Mouse (Mus musculus) induced T-regulatory cell, adult 2 months (primary cell): ENCODE measurements around the gene Pla2g15.
A peak's percentile ranks its signal among the peaks of the same experiment; 100 is the strongest.

ENCODE experiments used
- DNase-seq: peaks from one replicate; pipeline ENCODE4 v3.0.0-alpha.2; 2012; ENCODE audit warnings: low read depth

Gene Pla2g15

DNA sequence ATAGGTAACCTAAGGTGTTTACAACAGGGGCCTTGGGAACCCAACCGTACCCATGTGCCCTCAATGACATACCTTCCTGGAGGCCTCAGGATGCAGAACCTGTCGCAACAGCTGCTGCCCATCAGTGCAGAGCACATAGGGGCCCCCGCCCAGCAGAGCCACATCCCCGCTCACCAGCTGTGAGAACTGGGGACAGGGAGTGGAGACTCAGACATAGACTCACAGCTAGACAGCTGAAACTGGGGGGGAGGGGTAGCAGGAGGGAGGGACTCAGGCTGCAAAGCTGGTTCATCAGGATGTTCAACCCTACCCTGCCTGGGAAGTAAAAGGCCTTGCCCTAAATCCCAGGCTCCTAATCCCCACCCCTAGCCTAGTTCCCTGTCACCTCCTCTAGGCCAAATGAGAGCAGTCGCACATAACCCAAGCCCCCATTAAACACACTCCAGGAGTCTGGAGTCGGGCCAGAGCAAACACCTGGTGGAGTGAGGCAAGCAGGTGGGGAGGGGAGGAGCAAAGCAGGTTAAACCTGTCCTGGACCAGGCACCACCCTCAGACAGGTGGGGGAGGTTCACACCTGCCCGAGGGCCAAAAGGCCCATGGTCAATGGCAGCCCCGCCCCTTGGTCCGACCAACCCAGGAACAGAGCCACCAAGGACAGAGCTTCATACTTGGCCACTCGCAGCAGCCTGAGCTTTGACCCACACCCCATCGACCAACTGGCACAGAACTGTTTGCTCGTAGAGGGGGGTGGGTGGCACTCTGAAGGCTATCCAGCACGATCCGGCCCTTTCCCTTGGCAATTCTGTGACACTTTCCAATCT lies 15.2 kb upstream of the Pla2g15 start:
- DNase-seq = peak; percentile 35

DNA sequence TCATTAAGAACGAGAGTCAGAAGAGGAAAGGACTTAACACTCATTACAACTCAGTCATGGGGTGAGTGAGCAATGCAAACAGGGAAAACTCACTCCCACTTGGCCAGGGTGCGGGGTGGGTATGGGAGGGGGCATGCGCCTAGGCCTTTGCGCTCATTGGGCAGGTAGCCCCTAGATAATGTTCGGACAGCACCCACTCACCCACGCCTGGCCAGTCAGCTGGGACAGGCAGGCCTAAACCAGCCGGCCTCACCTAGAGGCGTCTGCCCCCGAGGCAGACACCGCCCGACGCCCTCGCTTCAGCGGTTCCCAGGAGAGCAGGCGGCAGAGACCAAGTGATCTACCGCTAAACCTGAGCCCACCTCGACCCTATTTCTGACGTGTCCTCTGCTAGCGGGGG lies 14.5 kb upstream of the Pla2g15 start:
- DNase-seq = peak; percentile 30

DNA sequence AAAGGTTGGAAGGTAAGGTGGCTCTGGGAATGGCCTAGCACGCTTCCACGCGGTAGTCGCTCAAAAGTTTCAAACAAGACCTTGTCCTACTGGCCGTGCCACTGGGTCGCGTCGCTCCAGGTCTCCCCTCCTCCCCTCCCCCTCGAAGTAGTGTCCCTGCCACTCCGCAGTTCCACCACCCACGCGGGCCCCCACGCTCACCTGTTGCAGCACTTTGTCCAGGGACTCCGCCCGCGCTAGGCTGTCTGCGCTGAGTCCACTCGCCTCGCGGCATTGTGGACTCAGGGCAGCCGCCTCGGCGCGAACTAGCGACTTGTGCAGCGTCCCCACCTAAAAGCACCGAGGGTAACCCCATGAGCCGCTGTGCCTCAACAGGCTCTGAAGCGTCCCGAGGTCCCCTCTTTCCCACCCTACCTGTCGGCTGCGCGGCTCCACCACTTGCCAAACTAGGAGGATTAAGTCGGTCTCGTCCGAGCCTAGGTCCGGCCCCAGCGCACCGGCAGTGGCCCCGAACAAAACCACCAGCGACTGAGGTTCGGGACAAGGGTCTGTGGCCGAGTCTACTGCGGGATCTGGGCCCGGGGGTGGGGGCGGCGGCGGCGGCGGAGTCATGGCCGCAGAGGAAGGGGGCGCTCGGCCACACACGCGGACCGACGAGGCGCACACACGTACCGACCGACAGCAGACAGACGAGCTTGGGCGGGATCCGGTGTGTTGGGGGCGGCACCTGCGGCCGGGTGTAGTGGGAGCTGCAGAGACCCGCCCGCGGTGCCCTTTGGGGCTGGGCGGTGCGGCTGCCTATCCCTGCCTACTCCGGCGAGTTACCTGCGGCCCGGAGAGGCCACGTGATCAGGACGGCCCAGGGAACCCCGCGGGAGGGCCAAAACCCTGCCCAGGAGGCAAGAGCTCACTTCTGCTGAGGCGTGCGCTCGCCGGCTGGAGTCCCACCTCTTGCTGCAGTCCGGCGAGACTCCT lies 13.8 kb upstream of the Pla2g15 start, which contains the start of gene Esrp2:
Gene Esrp2, minus strand, starts transcription at position 819 of the 975 bp plus-strand sequence.
- peak; percentile 73 for DNase-seq

DNA sequence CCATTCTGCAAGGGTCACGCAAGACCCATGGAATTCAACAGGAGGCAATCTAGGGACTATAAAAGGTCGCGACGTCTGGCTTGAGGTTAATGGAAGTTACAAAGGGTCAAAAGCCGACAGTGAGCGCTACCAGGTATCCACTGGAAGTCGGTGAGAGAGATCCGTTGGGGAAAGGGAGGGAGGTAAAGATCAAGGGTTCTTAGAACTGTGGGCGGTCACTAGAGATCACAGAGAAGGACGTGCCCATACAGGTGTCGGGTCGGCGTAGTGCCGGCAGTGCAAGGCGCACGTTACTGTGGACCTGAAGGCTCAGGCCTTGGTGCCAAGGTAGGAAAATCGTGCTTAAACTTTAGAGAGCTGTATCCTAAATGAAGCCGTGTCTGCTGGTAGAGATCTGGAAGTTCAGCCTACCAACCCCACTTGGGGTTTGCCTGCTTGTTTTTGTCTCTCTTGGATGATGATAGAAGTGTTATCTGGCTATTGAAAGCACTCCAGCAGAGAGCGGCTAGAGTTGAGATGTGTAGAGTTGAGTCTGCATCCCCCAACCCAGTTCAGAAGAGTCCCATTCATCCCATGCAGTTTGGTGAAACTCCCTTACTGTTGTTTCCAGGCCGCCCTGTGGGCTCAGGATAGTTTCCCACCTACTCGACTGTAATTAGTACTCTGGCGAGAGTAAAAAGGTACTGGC lies 12.8 kb upstream of the Pla2g15 start:
- peak; percentile 51 for DNase-seq

DNA sequence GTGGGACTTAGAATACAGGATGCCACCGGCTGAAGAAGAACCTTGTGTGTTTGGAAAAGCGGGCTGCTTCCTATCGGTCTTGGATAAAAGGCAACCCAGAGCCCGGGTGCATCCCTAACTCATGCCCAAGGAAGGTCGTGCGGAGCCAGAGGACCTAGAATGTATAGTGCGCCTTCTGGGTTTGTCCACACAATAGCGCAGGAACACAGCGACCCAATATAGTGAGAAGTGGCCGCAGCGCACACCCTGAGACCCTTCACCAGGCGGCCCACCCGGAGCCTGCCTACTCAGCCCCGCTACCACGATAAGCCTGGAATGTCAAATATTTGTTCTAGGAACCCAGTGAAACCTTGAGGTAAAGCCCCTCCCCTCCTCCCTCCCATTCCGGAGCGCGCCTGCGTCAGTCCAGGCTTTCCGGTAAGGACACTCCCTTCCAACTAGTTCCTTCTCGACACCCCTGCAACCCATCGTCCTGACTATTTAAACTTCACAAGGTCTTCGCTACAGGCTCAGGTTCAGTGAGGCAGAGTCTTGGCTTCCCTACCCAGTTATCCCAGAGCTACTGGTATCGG lies 12.2 kb upstream of the Pla2g15 start:
- peak; percentile 62 for DNase-seq

DNA sequence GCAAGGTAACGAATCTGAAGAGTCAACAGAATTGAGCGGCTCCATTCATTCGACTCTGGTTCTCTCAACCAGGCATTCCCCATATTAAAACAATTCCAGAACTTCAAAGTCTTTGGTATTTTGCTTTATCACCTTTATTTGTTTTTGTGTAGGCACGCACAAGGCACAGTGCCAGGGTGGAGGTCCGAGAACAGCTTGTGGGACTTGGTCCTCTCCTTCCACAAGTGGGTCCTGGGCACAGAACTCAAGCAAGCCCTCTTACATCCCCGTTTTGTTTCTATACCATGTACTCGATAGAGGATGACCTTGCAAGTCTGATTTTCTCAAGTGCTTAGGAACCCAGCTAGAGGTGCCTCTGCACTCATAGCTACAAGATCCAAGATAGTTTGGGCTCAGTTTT lies 11.6 kb upstream of the Pla2g15 start:
- no peak for DNase-seq

DNA sequence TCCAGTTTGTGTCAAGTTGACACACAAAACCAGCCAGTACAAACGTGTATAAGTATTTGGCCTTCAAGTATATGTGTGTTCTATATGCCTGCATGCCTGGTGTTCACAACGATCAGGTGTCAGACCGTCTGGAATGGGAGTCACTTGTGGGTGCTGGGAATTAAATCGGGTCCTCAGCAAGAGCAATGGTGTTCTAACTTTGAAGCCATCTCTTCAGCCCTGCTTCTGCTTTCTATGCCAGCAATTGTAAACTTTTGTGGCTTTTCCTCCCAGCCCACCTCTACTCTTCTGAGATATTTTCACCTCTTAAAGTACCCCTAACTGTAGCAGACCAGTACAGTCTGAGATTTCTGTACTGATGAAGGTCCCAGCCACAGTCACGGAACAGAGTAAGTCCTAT lies 10.0 kb upstream of the Pla2g15 start:
- no peak for DNase-seq

- DNase-seq = peak; percentile 94
Measured at GRCm38 (mm10) chr8:106140769-106141168, 9.4 kb upstream of the Pla2g15 start.

GRCm38 (mm10) chr8:106145331-106145730 lies 4.9 kb upstream of the Pla2g15 start:
- DNase-seq = no peak

- no peak for DNase-seq
Measured at GRCm38 (mm10) chr8:106146014-106146413, 4.2 kb upstream of the Pla2g15 start.

DNA sequence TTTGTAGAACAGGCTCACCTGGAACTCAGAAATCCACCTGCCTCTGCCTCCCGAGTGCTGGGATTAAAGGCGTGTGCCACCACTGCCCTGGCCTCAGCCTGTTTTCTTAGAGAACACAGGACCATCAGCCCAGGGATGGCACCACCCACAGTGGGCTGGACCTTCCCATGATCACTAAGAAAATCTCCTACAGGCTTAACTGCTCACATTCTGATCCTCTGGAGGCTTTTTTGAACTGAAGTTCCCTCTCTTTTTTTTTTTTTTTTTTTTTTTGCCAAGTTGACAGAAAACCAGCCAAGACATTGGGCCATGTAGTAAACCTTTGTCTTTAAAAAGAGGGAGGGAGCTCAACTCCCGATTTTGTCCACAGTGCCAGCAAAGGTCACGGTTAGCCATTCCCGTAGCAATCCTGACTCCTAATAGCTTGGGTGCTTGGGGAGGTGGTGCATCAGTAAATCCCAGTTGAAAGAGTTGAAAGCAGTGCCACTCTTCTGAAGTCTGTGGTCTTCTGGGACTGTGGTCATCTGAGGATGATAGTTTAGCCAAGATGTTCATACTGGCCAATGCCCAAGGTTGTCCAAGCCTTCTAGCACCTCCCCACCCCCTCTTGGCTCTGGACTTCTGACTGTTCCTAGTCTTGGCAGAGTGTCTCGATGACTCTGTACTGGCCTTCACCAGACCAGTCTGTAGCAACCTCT lies 2.2 kb upstream of the Pla2g15 start:
- no peak for DNase-seq

- DNase-seq = no peak
Measured at GRCm38 (mm10) chr8:106149025-106149424, 1.2 kb upstream of the Pla2g15 start.

- no peak for DNase-seq
Measured at GRCm38 (mm10) chr8:106150653-106151000, 428 bp downstream of the Pla2g15 start.

DNA sequence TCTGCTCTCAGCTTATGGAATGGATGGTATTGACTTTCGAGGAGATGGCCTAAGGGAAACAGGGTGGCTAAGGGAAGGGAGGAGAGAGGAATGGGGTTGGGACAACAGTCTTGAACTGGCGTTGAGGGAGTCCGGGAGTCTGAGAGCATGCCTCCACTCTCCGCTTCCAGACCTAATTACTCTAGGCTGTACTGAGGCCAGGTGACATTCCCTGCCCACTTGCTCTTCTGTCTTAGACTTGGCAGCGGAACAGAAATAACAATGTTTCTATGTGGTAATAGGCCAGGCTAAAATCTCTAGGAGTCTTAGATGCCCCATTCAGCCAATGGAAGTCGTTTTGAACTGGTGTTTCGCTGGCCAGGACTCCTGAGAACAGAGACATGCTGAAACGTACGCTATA lies 842 bp downstream of the Pla2g15 start:
- DNase-seq = no peak

- no peak for DNase-seq
Measured at GRCm38 (mm10) chr8:106152876-106153275, 2.7 kb downstream of the Pla2g15 start.

DNA sequence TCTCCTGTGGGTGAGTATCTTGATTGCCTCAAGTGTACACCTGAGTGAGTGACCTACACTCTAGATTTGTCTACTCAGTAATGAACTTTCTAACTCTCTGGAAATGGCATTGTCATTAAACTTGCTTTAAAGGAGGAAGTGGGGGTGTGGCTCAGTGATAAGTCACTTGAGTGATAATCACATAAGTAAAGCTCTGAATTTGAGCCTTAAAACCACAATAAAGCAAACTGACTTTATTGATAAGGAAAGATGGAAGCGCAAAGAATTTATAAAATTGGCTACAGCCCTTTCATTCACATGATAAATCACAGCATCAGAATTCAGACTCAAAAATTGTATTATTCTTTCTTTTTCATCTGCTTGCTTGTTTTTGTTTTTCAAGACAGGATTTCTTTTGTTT lies 7.2 kb downstream of the Pla2g15 start:
- DNase-seq = no peak

GRCm38 (mm10) chr8:106158381-106158780 lies 8.2 kb downstream of the Pla2g15 start:
- DNase-seq = no peak

- DNase-seq = no peak
Measured at GRCm38 (mm10) chr8:106159876-106160275, 9.7 kb downstream of the Pla2g15 start.

- DNase-seq = no peak
Measured at GRCm38 (mm10) chr8:106163251-106163650, 13.1 kb downstream of the Pla2g15 start.

DNA sequence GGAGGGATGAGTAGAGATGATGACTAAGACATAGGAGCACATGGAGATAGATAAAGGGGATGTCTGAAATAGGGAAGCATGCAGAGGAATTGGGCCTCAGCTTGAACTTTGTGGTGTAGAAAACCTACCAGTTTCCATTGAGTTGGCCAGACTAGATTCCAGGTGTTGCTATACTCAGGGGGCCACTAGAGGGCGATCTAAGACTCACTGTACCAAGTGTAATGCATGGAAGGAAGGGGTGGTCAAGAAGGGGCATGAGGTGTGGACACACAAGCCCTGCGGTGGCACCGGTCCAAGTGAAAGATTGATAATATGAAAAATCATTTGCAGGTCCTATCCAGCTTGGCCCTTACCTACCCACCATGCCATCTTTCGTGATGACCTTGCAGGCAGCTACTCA lies 15.3 kb downstream of the Pla2g15 start:
- DNase-seq = peak; percentile 87

GRCm38 (mm10) chr8:106168356-106169016 lies 18.3 kb downstream of the Pla2g15 start, which contains the start of gene Slc7a6:
Gene Slc7a6, plus strand, starts transcription at chr8:106168857.
- DNase-seq = peak; percentile 95
